ENCODE assay signal across 16 mouse cellular contexts in the genomic region with DNA sequence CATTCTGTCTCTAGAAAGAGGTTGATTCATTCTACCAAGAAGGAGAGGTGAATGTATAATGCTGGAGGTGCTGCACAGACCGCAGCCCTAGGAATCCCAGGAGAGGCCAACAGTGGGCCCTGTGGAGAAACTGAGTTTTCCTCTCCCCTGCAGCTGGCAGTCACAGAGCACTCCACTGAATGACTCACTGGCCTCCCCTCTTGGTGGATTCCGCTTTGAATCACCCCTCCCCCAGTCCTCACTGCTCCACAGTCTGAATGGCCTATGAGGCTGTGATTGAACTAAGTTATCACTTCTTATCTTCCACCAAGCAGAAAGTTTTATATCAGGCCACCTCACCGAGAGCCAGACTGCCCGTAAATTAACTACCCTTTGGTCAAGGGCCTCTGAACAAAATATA.
DNase-seq lines count a peak whose midpoint lies in the region; TF ChIP-seq lines count a peak whose summit lies in the region.
"Had no signal": no experiment of that assay in that cellular context is flagged by ENCODE, and none has a peak within 500 bp of the region (broad histone marks: within the 10 kb centered on the region; RNA-seq: fewer than 3 reads in every experiment).

No protein-coding gene starts in this region.

- TF ChIP-seq POLR2A in CH12.LX (IDR thresholded peaks at IDR 0.05; ENCODE audit: low read depth, low read length): no peak

- no peak for TF ChIP-seq EP300 in CH12.LX (IDR thresholded peaks at IDR 0.05; ENCODE audit: low read length)

- in situ Hi-C loops in CH12.LX (cut with MboI; ENCODE audit: low pct_ligation_motif_present, low pct_unique_long_range_greater_than_20kb, low sequenced_read_pairs): no loop called here

- no peak overlapping the region for H3K27ac ChIP-seq in CH12.LX (ENCODE audit: insufficient read depth, low read depth)
- H3K27ac ChIP-seq: embryonic facial prominence, embryonic 15.5 days; forebrain, embryonic 10.5 days had no signal

- TF ChIP-seq RAD21 in CH12.LX (IDR thresholded peaks at IDR 0.05; ENCODE audit: low read depth, low read length): no peak; the same call in none of the 2 replicates

- intact Hi-C loops in left cerebral cortex, postnatal 4 days (cut with DNase I): no loop called here

- H3K4me3 ChIP-seq in CH12.LX (replicated peaks in 1 of 3; ENCODE audit: low read depth in 2 of 3, low read length in 2 of 3, poor library complexity in 1 of 3): no peak overlapping the region
- H3K4me3 ChIP-seq: embryonic facial prominence, embryonic 15.5 days; forebrain, embryonic 10.5 days; myocyte had no signal

- peak; percentile 23 for DNase-seq in embryo, embryonic 11 days
- DNase-seq in embryo, embryonic 10 days (ENCODE audit: low spot score): no peak
- peak; percentile 23 for DNase-seq in left cerebral cortex, postnatal 4 days
- DNase-seq in left cerebral cortex, adult 11 months (ENCODE audit: low spot score): no peak
- DNase-seq in CH12.LX (ENCODE audit: extremely low read depth): peak; percentile 6
- peak; percentile 62 for DNase-seq in adrenal gland, postnatal 14 days
- no peak for DNase-seq in cerebellum, adult 8-10 months
- DNase-seq: cerebellum, adult 9-10 months; gastrocnemius, postnatal 10 days; kidney, adult 11 months; liver; liver, postnatal 0 days; thymus, postnatal 14 days had no signal

- dilution Hi-C loops in CH12.LX (cut with MboI; ENCODE audit: extremely low pct_ligation_motif_present, extremely low pct_unique_long_range_greater_than_20kb, low sequenced_read_pairs): no loop called here

- H3K9ac ChIP-seq in CH12.LX (ENCODE audit: insufficient read depth, low read depth): no peak overlapping the region
- H3K9ac ChIP-seq: embryonic facial prominence, embryonic 15.5 days; liver, postnatal 0 days had no signal

- no peaks in the 10 kb centered on the region for H3K79me2 ChIP-seq in CH12.LX (replicated peaks; ENCODE audit: control insufficient read depth, extremely low read depth, insufficient read depth, poor library complexity, severe bottlenecking)

- TF ChIP-seq CTCF in CH12.LX (conservative IDR thresholded peaks at IDR 0.05 in 1 of 2, IDR thresholded peaks at IDR 0.05 in 1 of 2; ENCODE audit: low read depth in 2 of 2, low read length in 2 of 2): 0 out of 4 replicates have a peak, but pooled peaks of 1 of the 2 experiments have one; percentile 2

- H3K4me2 ChIP-seq in CH12.LX (ENCODE audit: insufficient read depth, low read depth, poor library complexity, severe bottlenecking): no peak overlapping the region
- H3K4me2 ChIP-seq: embryonic facial prominence, embryonic 15.5 days had no signal

- peaks cover 5% of the 10 kb centered on the region for H3K9me3 ChIP-seq in CH12.LX (replicated peaks; ENCODE audit: low read length)
- H3K9me3 ChIP-seq: embryonic facial prominence, embryonic 15.5 days; forebrain, embryonic 10.5 days had no signal

- no peaks in the 10 kb centered on the region for H3K27me3 ChIP-seq in CH12.LX (replicated peaks)
- H3K27me3 ChIP-seq: embryonic facial prominence, embryonic 15.5 days had no signal

- no peaks in the 10 kb centered on the region for H3K36me3 ChIP-seq in CH12.LX (replicated peaks in 1 of 2; ENCODE audit: control insufficient read depth in 1 of 2, insufficient read depth in 1 of 2, low read length in 1 of 2)
- H3K36me3 ChIP-seq: embryonic facial prominence, embryonic 15.5 days; forebrain, embryonic 10.5 days had no signal

- peaks cover 0 to 9% of the 10 kb centered on the region in 2 experiments; a peak in 2 of 4 replicates for H3K4me1 ChIP-seq in CH12.LX (ENCODE audit: control insufficient read depth in 1 of 2, insufficient read depth in 2 of 2)
- H3K4me1 ChIP-seq: embryonic facial prominence, embryonic 15.5 days had no signal

TF ChIP-seq in CH12.LX, 34 proteins besides CTCF, POLR2A, EP300 and RAD21:
- TF ChIP-seq TBP (conservative IDR thresholded peaks at IDR 0.05; ENCODE audit: low read depth, low read length) (no peak), HCFC1 (IDR thresholded peaks at IDR 0.05; ENCODE audit: low read depth, low read length) (no peak), SMC3 (IDR thresholded peaks at IDR 0.05; ENCODE audit: low read depth, low read length) (peak; percentile 13), RCOR1 (conservative IDR thresholded peaks at IDR 0.05; ENCODE audit: low read depth, low read length) (no peak), BHLHE40 (IDR thresholded peaks at IDR 0.05; ENCODE audit: low read depth, low read length) (no peak)

Comparison
In these comparisons a context has a peak if more than half of its experiments do, and no peak if none do; other contexts are left out.
1. DNase-seq: peak in embryo, embryonic 11 days (single experiment), left cerebral cortex, postnatal 4 days (single experiment), CH12.LX (single experiment) and adrenal gland, postnatal 14 days (single experiment); none in embryo, embryonic 10 days (single experiment), left cerebral cortex, adult 11 months (single experiment) and cerebellum, adult 8-10 months (single experiment).